8 mouse cellular contexts compared by ENCODE assay signal in genomic region chr9:83547830-83548689, GRCm38 (mm10). TPM values are rescaled to one million over a fixed set of nuclear protein-coding genes. Genes with fewer than 3 reads are reported as not detected.
A peak's percentile ranks its signal among the peaks of the same experiment; 100 is the strongest.
DNase-seq lines count a peak whose midpoint lies in the region; ATAC-seq and TF ChIP-seq lines count a peak whose summit lies in the region.

Gene Sh3bgrl2, plus strand, starts transcription at chr9:83548327.

- ATAC-seq in Patski = peak; percentile 92
- ATAC-seq in hindbrain, embryonic 12.5 days (ENCODE audit: low FRiP score) = peak; percentile 94
- peak; percentile 97 for ATAC-seq in lung, embryonic 16.5 days (ENCODE audit: low read depth)

- POLR2A ChIA-PET in Patski (lab: Charles Lee) = no interaction called here

- in situ Hi-C loops in Patski (cut with MboI; ENCODE audit: low pct_unique_long_range_greater_than_20kb) = no loop called here

- H3K9ac ChIP-seq in hindbrain, embryonic 12.5 days = peak within 1 kb of the TSS; percentile 55
- H3K9ac ChIP-seq in lung, embryonic 16.5 days (ENCODE audit: low read length) = peak within 1 kb of the TSS; percentile 76

- CTCF ChIA-PET in Patski (lab: Charles Lee) = interaction anchor here (0.9 kb wide), 1 partner anchor 8 kb away, joined by 3 read pairs; no protein-coding TSS in a partner anchor

- no peak for TF ChIP-seq CTCF in Patski (IDR thresholded peaks at IDR 0.05)

- no peaks in the 10 kb centered on the region for H3K36me3 ChIP-seq in hindbrain, embryonic 12.5 days
- no peaks in the 10 kb centered on the region for H3K36me3 ChIP-seq in lung, embryonic 16.5 days (ENCODE audit: control insufficient read depth, insufficient read depth, low read length)

- no peaks in the 10 kb centered on the region for H3K4me1 ChIP-seq in hindbrain, embryonic 12.5 days
- H3K4me1 ChIP-seq in lung, embryonic 16.5 days (replicated peaks; ENCODE audit: control insufficient read depth, insufficient read depth, low read length) = 0 out of 2 replicates have a peak, but pooled peaks cover 9% of the 10 kb centered on the region

- peak within 1 kb of the TSS; percentile 59 for H3K4me2 ChIP-seq in hindbrain, embryonic 12.5 days (replicated peaks)
- H3K4me2 ChIP-seq in lung, embryonic 16.5 days (ENCODE audit: low read depth, low read length) = peak within 1 kb of the TSS; percentile 79

- no peak within 1 kb of the TSS for H3K27ac ChIP-seq in hindbrain, embryonic 12.5 days
- peak within 1 kb of the TSS; percentile 36; the same call in 1 of the 2 replicates for H3K27ac ChIP-seq in lung, embryonic 16.5 days (ENCODE audit: low read length)

- 2% methylated on average over 75 of the region's 76 CpGs for WGBS in hindbrain, embryonic 12.5 days
- WGBS in lung, embryonic 16.5 days = 3% methylated on average over 70 of the region's 76 CpGs

- H3K9me3 ChIP-seq in hindbrain, embryonic 12.5 days (replicated peaks) = no peaks in the 10 kb centered on the region
- no peaks in the 10 kb centered on the region for H3K9me3 ChIP-seq in lung, embryonic 16.5 days (ENCODE audit: control insufficient read depth, low read length)

- H3K4me3 ChIP-seq in hindbrain, embryonic 12.5 days = peak within 1 kb of the TSS; percentile 65
- peak within 1 kb of the TSS; percentile 79 for H3K4me3 ChIP-seq in lung, embryonic 16.5 days (ENCODE audit: low read length)

- H3K27me3 ChIP-seq in Patski = peaks cover 4% of the 10 kb centered on the region
- H3K27me3 ChIP-seq in hindbrain, embryonic 12.5 days = peaks cover 3% of the 10 kb centered on the region; the same call in 1 of the 2 replicates
- H3K27me3 ChIP-seq in lung, embryonic 16.5 days (ENCODE audit: control insufficient read depth, insufficient read depth, low read depth, low read length) = no peaks in the 10 kb centered on the region

- DNase-seq in Patski (ENCODE audit: low read depth, low spot score) = no peak
- peak; percentile 91 for DNase-seq in cerebellum, adult 9-11 months
- DNase-seq in frontal cortex, postnatal 14 days (ENCODE audit: low spot score in 2 of 2) = peak; percentile 56 to 74
- DNase-seq in layer of hippocampus, postnatal 10 days (ENCODE audit: low spot score in 2 of 2) = peak; percentile 81 to 87
- peak; percentile 54 for DNase-seq in ovary, adult 18-20 months (ENCODE audit: low spot score)
- DNase-seq in thymus, adult 18-20 months = peak; percentile 6 to 17

RNA-seq across cellular contexts. Expression of gene Sh3bgrl2, which starts in this region (rescaled TPM):
- polyA plus RNA-seq in Patski (2021) = 5.2 TPM
- 8.0 and 8.1 TPM in 2 replicates for polyA plus RNA-seq in hindbrain, embryonic 12.5 days (2016; fragmentation: Nextera tagmentation; extraction: Ambion mirVana)
- total RNA-seq in layer of hippocampus, postnatal 10 days (2021) = 10 to 100 TPM; 20.3 to 24.4 TPM
- polyA plus RNA-seq in lung, embryonic 16.5 days (2015; fragmentation: Nextera tagmentation; extraction: Ambion mirVana) = 39.5 and 46.2 TPM in 2 replicates
